Comparison of ENCODE assay signal across 32 mouse cellular contexts in the genomic region with DNA sequence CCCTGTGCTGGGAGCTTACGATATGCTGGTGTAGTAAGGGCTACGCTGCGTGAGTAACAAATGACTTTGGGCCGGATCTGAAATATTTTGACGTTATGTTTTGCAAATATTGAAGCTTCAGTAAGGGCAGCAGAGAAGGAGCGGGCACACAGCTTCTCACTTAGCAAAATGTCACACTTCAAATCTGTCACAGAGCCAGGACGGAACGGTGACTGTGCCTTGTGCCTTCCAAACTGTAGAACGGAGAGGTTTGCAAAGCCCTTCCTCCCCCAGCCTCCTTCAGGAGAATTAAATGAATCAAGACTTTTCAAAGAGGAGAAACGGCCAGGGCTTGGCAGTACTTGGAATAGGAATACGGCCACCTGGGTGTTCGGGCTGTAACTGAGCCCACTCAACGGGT. TPM values are rescaled to one million over a fixed set of nuclear protein-coding genes. Genes with fewer than 3 reads are reported as not detected.
DNase-seq lines count a peak whose midpoint lies in the region; ATAC-seq and TF ChIP-seq lines count a peak whose summit lies in the region.
"Had no signal": no experiment of that assay in that cellular context is flagged by ENCODE, and none has a peak within 500 bp of the region (broad histone marks: within the 10 kb centered on the region; RNA-seq: fewer than 3 reads in every experiment).

No protein-coding gene starts in this region.

- peak; percentile 36 for DNase-seq in forebrain, postnatal 0 days
- DNase-seq in forebrain, embryonic 10.5 days (ENCODE audit: extremely low spot score, low spot score), result no peak
- DNase-seq in heart, adult 11 months, result no peak
- DNase-seq in midbrain, postnatal 0 days (ENCODE audit: low spot score), result peak; percentile 28
- DNase-seq in midbrain, embryonic 10.5 days (ENCODE audit: low spot score), result no peak
- peak; percentile 14 for DNase-seq in brain, embryonic 18.5 days (ENCODE audit: low read depth, low spot score)
- DNase-seq: adrenal gland, postnatal 10 days; cerebellum, adult 18-20 months; kidney, adult 9 months; kidney, postnatal 10 days; layer of hippocampus, postnatal 36 days; liver; lung, adult 2 months; lung, postnatal 10 days; right cerebral cortex, postnatal 25 days; thymus, adult 18-20 months; thymus, postnatal 25 days had no signal

- H3K9me3 ChIP-seq in forebrain, postnatal 0 days (ENCODE audit: low read length), result no peaks in the 10 kb centered on the region
- no peaks in the 10 kb centered on the region; the same call in 1 of the 2 replicates for H3K9me3 ChIP-seq in forebrain, embryonic 10.5 days
- H3K9me3 ChIP-seq in heart, embryonic 16.5 days (replicated peaks; ENCODE audit: control insufficient read depth, low read length), result no peaks in the 10 kb centered on the region
- H3K9me3 ChIP-seq in midbrain, postnatal 0 days (ENCODE audit: low read length), result no peaks in the 10 kb centered on the region
- no peaks in the 10 kb centered on the region for H3K9me3 ChIP-seq in midbrain, embryonic 10.5 days (replicated peaks)
- H3K9me3 ChIP-seq: embryonic facial prominence, embryonic 10.5 days; embryonic facial prominence, embryonic 15.5 days; forebrain, embryonic 13.5 days; hindbrain, embryonic 13.5 days; midbrain, embryonic 15.5 days; neural tube, embryonic 12.5 days had no signal

- no peaks in the 10 kb centered on the region for H3K36me3 ChIP-seq in forebrain, postnatal 0 days (ENCODE audit: insufficient read depth)
- H3K36me3 ChIP-seq in forebrain, embryonic 10.5 days (replicated peaks), result no peaks in the 10 kb centered on the region
- peaks cover 5% of the 10 kb centered on the region; the same call in 1 of the 2 replicates for H3K36me3 ChIP-seq in heart, embryonic 16.5 days (ENCODE audit: control insufficient read depth, insufficient read depth)
- no peaks in the 10 kb centered on the region for H3K36me3 ChIP-seq in midbrain, postnatal 0 days (ENCODE audit: insufficient read depth, low read length)
- H3K36me3 ChIP-seq in midbrain, embryonic 10.5 days, result no peaks in the 10 kb centered on the region
- H3K36me3 ChIP-seq: embryonic facial prominence, embryonic 10.5 days; embryonic facial prominence, embryonic 15.5 days; G1E; hindbrain, embryonic 13.5 days; midbrain, embryonic 15.5 days; neural tube, embryonic 12.5 days had no signal

- TF ChIP-seq CTCF in forebrain, postnatal 0 days (IDR thresholded peaks at IDR 0.05; ENCODE audit: low read depth), result no peak
- no peak for TF ChIP-seq CTCF in midbrain, postnatal 0 days (IDR thresholded peaks at IDR 0.05)

- H3K27ac ChIP-seq in forebrain, postnatal 0 days (ENCODE audit: low read depth, low read length), result no peak overlapping the region
- no peak overlapping the region for H3K27ac ChIP-seq in forebrain, embryonic 10.5 days
- H3K27ac ChIP-seq in heart, embryonic 16.5 days (ENCODE audit: low read length), result peak overlapping the region; percentile 27
- no peak overlapping the region for H3K27ac ChIP-seq in midbrain, postnatal 0 days (ENCODE audit: low read depth, low read length)
- H3K27ac ChIP-seq in midbrain, embryonic 10.5 days (replicated peaks), result no peak overlapping the region
- H3K27ac ChIP-seq: embryonic facial prominence, embryonic 10.5 days; embryonic facial prominence, embryonic 15.5 days; forebrain, embryonic 13.5 days; hindbrain, embryonic 13.5 days; liver, embryonic 14.5 days; macrophage; midbrain, embryonic 15.5 days; neural tube, embryonic 12.5 days; stomach, postnatal 0 days had no signal

- 59% methylated on average over 13 of the region's 13 CpGs for WGBS in forebrain, postnatal 0 days
- 92% methylated on average over 13 of the region's 13 CpGs for WGBS in forebrain, embryonic 10.5 days
- WGBS in heart, embryonic 16.5 days, result 74% methylated on average over 13 of the region's 13 CpGs
- WGBS in midbrain, postnatal 0 days, result 77% methylated on average over 13 of the region's 13 CpGs
- WGBS in midbrain, embryonic 10.5 days, result 91% methylated on average over 13 of the region's 13 CpGs

- no peak overlapping the region for H3K4me3 ChIP-seq in forebrain, postnatal 0 days (ENCODE audit: low read depth, low read length)
- H3K4me3 ChIP-seq in forebrain, embryonic 10.5 days, result no peak overlapping the region
- H3K4me3 ChIP-seq in heart, embryonic 16.5 days (ENCODE audit: low read length), result no peak overlapping the region
- H3K4me3 ChIP-seq in midbrain, postnatal 0 days (ENCODE audit: low read depth, low read length), result no peak overlapping the region
- H3K4me3 ChIP-seq in midbrain, embryonic 10.5 days, result no peak overlapping the region
- H3K4me3 ChIP-seq: embryonic facial prominence, embryonic 10.5 days; embryonic facial prominence, embryonic 15.5 days; forebrain, embryonic 13.5 days; hindbrain, embryonic 13.5 days; midbrain, embryonic 15.5 days; myocyte; neural tube, embryonic 12.5 days had no signal

- no peak overlapping the region for H3K9ac ChIP-seq in forebrain, postnatal 0 days
- H3K9ac ChIP-seq in heart, embryonic 16.5 days (ENCODE audit: low read length), result peak overlapping the region; percentile 19; the same call in 1 of the 2 replicates
- H3K9ac ChIP-seq in midbrain, postnatal 0 days (replicated peaks; ENCODE audit: low read length, poor library complexity, severe bottlenecking), result no peak overlapping the region
- H3K9ac ChIP-seq: embryonic facial prominence, embryonic 15.5 days; forebrain, embryonic 13.5 days; hindbrain, embryonic 13.5 days; liver, embryonic 14.5 days; midbrain, embryonic 15.5 days; neural tube, embryonic 12.5 days had no signal

- H3K4me2 ChIP-seq in forebrain, postnatal 0 days (ENCODE audit: low read depth), result no peak overlapping the region
- H3K4me2 ChIP-seq in heart, embryonic 16.5 days (ENCODE audit: low read depth, low read length), result no peak overlapping the region
- no peak overlapping the region for H3K4me2 ChIP-seq in midbrain, postnatal 0 days (ENCODE audit: low read depth, low read length, poor library complexity, severe bottlenecking)
- H3K4me2 ChIP-seq: embryonic facial prominence, embryonic 15.5 days; forebrain, embryonic 13.5 days; heart, embryonic 11.5 days; hindbrain, embryonic 13.5 days; midbrain, embryonic 15.5 days; neural tube, embryonic 12.5 days had no signal

- peak; percentile 27; the same call in 1 of the 2 replicates for ATAC-seq in forebrain, postnatal 0 days
- ATAC-seq in heart, embryonic 16.5 days (replicated peaks; ENCODE audit: extremely low read depth, insufficient read depth, low FRiP score), result no peak
- no peak for ATAC-seq in midbrain, postnatal 0 days (ENCODE audit: low FRiP score)
- ATAC-seq: forebrain, embryonic 13.5 days; intestine, postnatal 0 days; midbrain, embryonic 15.5 days had no signal

- no peaks in the 10 kb centered on the region for H3K27me3 ChIP-seq in forebrain, postnatal 0 days (ENCODE audit: insufficient read depth, low read length)
- no peaks in the 10 kb centered on the region for H3K27me3 ChIP-seq in forebrain, embryonic 10.5 days (ENCODE audit: poor library complexity, severe bottlenecking)
- no peaks in the 10 kb centered on the region for H3K27me3 ChIP-seq in heart, embryonic 16.5 days (ENCODE audit: control insufficient read depth, insufficient read depth, low read length)
- H3K27me3 ChIP-seq in midbrain, postnatal 0 days (ENCODE audit: insufficient read depth, low read length), result no peaks in the 10 kb centered on the region
- H3K27me3 ChIP-seq in midbrain, embryonic 10.5 days (ENCODE audit: low read depth, poor library complexity, severe bottlenecking), result no peaks in the 10 kb centered on the region
- H3K27me3 ChIP-seq: embryonic facial prominence, embryonic 15.5 days; forebrain, embryonic 13.5 days; hindbrain, embryonic 13.5 days; midbrain, embryonic 15.5 days; neural tube, embryonic 12.5 days had no signal

- no peaks in the 10 kb centered on the region for H3K4me1 ChIP-seq in forebrain, postnatal 0 days (ENCODE audit: insufficient read depth)
- no peaks in the 10 kb centered on the region; the same call in 1 of the 2 replicates for H3K4me1 ChIP-seq in forebrain, embryonic 10.5 days
- peaks cover 34% of the 10 kb centered on the region for H3K4me1 ChIP-seq in heart, embryonic 16.5 days (ENCODE audit: control insufficient read depth, insufficient read depth, low read length)
- no peaks in the 10 kb centered on the region for H3K4me1 ChIP-seq in midbrain, postnatal 0 days (ENCODE audit: insufficient read depth, low read length)
- no peaks in the 10 kb centered on the region for H3K4me1 ChIP-seq in midbrain, embryonic 10.5 days
- H3K4me1 ChIP-seq: forebrain, embryonic 13.5 days; neural tube, embryonic 12.5 days had no signal

RNA-seq across cellular contexts. Expression of gene Sspn, which starts 32.5 kb away (rescaled TPM):
- 3.2 and 4.3 TPM in 2 replicates for total RNA-seq in forebrain, postnatal 0 days (2014; rRNA removed)
- 2.8 and 4.8 TPM in 2 replicates for polyA plus RNA-seq in forebrain, postnatal 0 days (2015; fragmentation: Nextera tagmentation; extraction: Ambion mirVana)
- 1.4 and 1.8 TPM in 2 replicates for polyA plus RNA-seq in forebrain, embryonic 10.5 days (2016; fragmentation: Nextera tagmentation; extraction: Ambion mirVana)
- 78.7 and 79.6 TPM in 2 replicates for polyA plus RNA-seq in heart, embryonic 16.5 days (2015; fragmentation: Nextera tagmentation; extraction: Ambion mirVana)
- total RNA-seq in midbrain, postnatal 0 days (2014; rRNA removed), result 4.2 and 6.1 TPM in 2 replicates
- 5.7 and 5.8 TPM in 2 replicates for polyA plus RNA-seq in midbrain, postnatal 0 days (2015; fragmentation: Nextera tagmentation; extraction: Ambion mirVana)
- polyA plus RNA-seq in midbrain, embryonic 10.5 days (2016; fragmentation: Nextera tagmentation; extraction: Ambion mirVana), result 1.6 and 3.2 TPM in 2 replicates
- total RNA-seq: megakaryocyte-erythroid progenitor cell, adult 5-6 weeks had no signal
- polyA plus RNA-seq: G1E had no signal

Comparison
In these comparisons a context has a peak if more than half of its experiments do, and no peak if none do; other contexts are left out.
1. DNase-seq: peak in forebrain, postnatal 0 days (single experiment), midbrain, postnatal 0 days (single experiment) and brain, embryonic 18.5 days (single experiment); none in forebrain, embryonic 10.5 days (single experiment), heart, adult 11 months (single experiment) and midbrain, embryonic 10.5 days (single experiment).
2. RNA of gene Sspn, which starts 32.5 kb away (polyA plus RNA-seq): 78.7 to 79.6 TPM in heart, embryonic 16.5 days; 5.7 to 5.8 TPM in midbrain, postnatal 0 days, 2.8 to 4.8 TPM in forebrain, postnatal 0 days, 1.4 to 1.8 TPM in forebrain, embryonic 10.5 days and 1.6 to 3.2 TPM in midbrain, embryonic 10.5 days; every median in the first group is over 10 times any median in the second.